Mouse (Mus musculus) macrophage (primary cell): ENCODE measurements around the gene Sfr1. TPM values are rescaled to one million over a fixed set of nuclear protein-coding genes. Genes with fewer than 3 reads are reported as not detected.

Source experiments
- polyA plus RNA-seq: library from polyadenylated mRNA; stranded (reverse); fragments of 250-400 nt; gene quantifications from 3 replicates; pipeline ENCODE4 v1.2.4, GENCODE M21; 2018; ENCODE audit warnings: inconsistent platforms

Gene Sfr1
- polyA plus RNA-seq, 1 experiment from 2014 or later, result 160 TPM

Other genes starting within 250 kb of the Sfr1 start
- 11.7 to 18.7 TPM (median 18.2 TPM) in 3 replicates for gene Stn1, start 194.2 kb upstream of the Sfr1 start, polyA plus RNA-seq
- 32.8 to 42.9 TPM (median 42.0 TPM) in 3 replicates for gene Slk, start 152.0 kb upstream of the Sfr1 start, polyA plus RNA-seq
- gene Col17a1, start 39.6 kb upstream of the Sfr1 start, polyA plus RNA-seq, result not detected in 3 replicates
- gene Gsto1, start 123.3 kb downstream of the Sfr1 start, polyA plus RNA-seq, result 82.1 to 109 TPM (median 92.4 TPM) in 3 replicates
- 0.10 to 1.4 TPM (median 1.3 TPM) in 3 replicates for gene Gsto2, start 133.9 kb downstream of the Sfr1 start, polyA plus RNA-seq
- 0.11 to 0.18 TPM in 2 of 3 replicates, not detected in the other for gene Cfap43, start 187.6 kb downstream of the Sfr1 start, polyA plus RNA-seq
- gene Itprip, start 187.6 kb downstream of the Sfr1 start, polyA plus RNA-seq, result 3.1 to 6.0 TPM (median 5.1 TPM) in 3 replicates
- gene Cfap58, start 206.0 kb downstream of the Sfr1 start, polyA plus RNA-seq, result not detected in 3 replicates